Mouse (Mus musculus): ENCODE measurements around the gene Tmem52b.

Gene Tmem52b

DNA sequence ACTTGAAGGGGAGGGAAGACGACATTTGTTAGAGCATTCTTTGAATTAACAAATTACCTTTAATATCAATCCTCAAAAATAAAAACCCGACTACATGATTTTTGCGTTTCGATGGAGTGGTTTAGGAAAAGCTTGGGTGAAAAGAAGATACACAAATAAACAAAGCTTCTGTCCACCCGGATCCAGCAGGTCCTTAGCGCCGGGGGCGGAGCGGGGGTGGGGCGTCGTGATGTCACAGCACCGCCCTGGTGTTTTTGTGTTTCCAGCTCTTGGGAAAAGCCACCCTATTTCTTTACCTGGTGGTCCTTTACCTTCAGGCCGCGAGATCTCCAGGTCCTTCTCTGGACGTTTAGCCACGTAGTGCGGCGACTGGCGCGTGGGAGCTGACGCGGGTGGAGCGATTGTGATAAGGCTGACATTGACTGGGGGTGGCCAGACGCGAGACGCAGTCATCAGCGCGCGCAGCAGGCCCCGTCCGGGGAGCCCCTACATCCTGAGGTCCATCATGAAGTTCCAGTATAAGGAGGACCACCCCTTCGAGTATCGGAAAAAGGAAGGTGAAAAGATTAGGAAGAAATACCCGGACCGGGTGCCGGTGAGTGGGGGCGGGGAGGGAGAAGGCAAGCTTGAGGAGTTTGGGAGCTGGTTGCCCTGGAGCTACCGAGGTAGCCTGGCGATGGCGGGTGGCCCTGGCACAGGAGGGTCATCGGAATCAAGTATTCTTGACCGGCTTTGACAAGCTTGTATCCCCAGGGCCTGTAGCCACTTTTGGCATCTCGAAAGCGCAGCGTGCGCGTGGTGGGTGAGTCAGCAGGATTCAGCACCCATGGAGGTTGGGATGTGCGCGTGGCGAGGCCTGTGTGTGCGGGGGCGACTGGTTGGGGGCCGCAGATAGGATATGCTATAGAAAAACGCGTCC is 20.8 kb downstream of the Tmem52b start, which contains the start of gene Gabarapl1:
Gabarapl1 (plus strand) TSS at position 219 of the 919 bp plus-strand sequence.
- peak; percentile 86 to 89 for DNase-seq

DNA sequence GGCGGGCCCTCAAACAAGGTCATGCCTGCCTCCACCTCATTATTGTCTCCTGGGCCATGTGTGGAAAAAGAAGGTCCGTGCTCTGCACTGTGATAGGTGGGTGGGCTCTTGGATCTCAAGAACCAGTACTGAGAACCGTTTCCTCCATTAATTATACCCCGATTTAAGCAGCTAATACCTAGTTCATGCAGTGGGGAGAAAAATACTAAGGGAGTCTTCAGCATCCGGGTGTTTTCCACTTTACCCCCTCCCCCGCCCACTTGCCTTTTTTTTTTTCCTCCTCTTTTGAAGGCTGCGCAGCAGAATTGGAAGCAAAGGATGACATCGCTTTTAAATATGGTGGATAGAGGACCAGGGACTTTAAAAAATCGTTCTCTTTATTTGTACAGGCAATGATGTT is 21.7 kb downstream of the Tmem52b start:
- DNase-seq = peak; percentile 40 to 48

DNA sequence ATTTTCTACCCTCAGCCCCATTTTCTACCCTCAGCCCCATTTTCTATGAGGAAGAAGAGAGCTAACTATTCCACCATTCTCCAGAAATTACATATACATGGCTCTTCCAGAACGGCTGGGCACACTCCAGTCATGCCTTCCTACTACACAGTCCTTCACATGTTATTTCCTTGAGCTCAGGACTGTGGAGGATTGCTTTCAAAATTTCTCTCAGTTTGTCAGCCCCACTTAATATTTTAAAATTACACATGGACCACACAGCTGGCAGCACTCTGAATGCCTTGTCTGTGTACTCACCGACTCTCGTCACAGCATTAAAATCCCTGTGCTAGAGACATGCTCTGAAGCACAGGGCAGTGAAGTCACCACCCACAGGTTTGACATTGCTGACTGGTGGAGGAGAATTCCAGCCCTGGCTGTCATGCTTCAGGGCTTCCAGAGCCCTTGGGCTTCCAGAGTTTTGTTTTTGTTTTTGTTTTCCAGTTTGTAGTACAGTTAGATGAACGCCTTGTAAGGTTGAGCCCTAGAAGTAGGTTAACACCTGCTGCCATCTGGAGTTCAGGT is 22.4 kb downstream of the Tmem52b start:
- no peak for DNase-seq

DNA sequence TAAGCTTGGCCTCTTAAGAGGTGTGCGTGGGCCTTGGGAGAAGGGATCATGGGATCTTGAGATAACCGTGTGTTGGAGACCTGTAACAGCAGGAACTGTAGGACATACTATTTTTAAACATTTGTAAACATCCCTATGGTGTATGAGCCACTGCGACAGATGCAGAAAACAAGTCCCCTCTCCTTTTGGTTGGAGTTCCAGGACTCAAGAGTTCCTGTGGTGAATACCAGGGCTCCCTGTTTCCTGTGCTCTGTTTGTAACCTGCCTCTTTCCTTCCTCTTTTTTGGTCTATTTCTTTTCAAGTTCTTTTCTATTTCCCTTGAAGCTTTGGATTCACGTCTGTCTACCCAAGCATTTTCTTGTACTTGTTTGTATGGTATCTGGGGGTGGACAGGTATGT is 23.4 kb downstream of the Tmem52b start:
- no peak for DNase-seq

DNA sequence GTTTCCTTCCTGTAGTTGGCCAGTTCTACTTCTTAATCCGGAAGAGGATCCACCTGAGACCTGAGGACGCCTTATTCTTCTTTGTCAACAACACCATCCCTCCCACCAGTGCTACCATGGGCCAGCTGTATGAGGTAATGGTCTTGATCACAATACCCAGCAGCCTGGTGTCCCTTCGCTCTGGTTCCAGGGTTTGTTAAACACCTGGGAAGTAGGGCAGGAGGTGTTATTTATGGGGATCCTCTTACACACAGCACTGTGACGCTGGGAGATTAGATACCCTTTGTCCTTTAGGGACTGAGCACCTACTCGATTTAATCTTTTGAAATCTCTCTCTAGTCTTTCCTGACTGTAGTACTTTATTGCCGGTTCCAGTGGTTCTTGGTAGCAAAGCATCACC is 26.2 kb downstream of the Tmem52b start:
- no peak for DNase-seq

DNA sequence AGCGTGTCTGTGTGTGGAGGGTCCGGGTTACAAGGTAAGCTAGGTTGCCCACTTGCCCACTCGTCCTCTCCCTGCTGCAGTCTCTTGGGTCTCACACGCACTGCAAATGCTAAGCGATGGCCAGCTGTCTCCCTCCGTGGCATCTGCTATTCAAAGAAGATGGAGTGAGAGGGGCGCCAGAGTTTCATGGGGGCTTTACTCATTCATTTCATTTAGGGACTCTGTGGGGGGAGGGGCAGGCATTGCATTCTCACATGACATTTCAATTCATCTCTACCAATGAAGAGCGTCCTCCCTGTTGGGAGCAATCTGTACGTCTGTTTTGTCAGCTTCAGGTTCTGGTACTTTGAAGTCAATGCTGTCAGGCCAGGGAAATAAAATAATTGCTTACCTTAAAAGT is 29.6 kb downstream of the Tmem52b start:
- DNase-seq = peak in 1 of 2 experiments; percentile 31

DNA sequence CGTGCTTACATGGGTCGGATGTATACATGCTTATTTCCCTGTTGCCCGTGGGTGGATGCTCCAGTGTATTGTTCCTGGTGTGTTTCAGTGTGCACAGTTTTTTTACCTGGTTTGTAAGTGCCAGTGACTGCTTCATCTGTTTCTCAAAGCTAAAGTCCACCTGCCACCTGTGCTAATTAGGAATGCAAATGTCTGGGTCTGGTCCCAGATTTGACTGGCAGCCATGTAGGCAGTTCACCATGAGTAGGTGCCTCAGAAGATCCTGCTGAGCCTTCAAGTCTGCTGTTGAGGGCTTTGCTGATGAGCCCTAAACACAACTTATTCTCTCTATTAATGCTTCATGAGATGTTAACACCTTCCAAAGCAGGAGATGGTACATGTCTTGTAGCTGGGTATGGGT is 30.2 kb downstream of the Tmem52b start:
- DNase-seq = peak in 1 of 2 experiments; percentile 25

DNA sequence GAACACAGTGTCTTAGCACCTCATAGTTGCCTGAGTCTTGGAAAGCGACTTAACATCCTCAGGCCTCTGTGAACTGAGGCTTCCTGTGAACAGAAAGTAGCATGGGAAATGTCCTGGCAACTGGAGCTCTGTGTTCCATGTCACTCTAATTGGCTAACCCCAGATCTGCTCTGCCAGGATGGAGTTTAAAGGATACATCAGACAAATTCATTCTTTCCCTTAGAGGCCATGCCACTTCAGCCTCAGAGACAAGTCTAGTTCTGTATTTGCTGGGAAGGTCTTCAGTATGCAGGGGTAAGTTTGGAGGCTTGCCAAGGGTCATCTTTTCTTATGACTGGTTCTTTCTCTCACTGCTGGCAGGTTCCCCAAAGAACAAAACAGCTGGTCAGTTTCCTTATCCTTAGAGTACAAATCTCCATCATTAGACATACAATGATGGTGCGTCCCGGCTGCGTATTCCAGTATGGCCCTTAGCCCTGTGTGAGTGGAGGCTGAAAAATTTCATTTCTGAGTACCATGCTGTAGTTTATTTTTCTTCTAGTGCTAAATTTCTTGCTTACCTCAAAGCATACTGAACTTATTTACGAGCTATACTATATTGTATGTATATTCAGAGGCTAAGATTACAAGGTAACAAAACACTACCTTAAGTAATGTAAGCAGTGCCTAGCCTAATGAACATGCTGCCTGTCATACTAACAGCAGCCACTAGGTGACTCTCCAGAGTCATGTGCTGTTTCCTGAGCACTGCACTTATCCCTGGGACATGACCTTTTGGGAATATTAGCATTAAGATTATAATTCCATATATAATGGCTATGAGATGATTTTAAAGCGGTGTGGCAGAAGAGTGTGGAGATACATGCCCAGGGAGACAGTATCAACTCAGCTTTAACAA is 31.6 kb downstream of the Tmem52b start:
- DNase-seq = peak; percentile 69 to 85

DNA sequence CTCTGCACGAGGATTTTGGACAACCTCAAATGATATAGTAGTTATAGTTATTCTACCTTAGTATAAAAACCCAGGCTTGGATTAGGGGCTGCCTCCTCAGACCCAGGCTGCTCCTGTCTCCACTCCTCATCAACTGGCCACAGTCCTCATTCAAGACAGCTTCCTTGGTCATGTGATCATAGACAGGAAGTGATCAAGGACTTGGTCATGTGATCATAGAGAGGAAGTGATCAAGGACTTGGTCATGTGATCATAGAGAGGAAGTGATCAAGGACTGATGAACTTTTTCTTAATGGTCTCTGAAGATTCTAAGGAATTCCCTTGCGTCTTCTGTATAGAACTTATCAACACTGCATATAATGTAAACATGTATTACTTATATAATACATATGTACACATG is 34.9 kb downstream of the Tmem52b start:
- no peak for DNase-seq

DNA sequence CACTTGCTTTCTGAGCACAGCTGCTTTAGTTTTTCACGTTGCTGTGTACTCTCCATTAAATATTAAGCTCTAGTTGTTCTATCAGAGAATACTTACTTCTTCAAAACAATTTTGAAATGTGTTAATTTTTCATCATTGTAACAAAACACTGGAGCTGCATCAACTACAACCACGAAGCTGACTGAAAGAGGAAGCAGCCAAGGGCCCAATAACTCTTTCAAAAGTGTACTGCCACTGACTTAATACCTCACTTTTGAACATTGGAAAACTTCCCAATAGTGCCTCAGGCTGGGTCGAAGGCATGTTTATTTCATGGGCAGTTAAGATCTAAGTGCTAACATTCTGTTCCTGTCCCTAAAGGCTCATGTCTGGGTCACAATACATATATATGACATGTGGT is 35.7 kb downstream of the Tmem52b start:
- DNase-seq = no peak

DNA sequence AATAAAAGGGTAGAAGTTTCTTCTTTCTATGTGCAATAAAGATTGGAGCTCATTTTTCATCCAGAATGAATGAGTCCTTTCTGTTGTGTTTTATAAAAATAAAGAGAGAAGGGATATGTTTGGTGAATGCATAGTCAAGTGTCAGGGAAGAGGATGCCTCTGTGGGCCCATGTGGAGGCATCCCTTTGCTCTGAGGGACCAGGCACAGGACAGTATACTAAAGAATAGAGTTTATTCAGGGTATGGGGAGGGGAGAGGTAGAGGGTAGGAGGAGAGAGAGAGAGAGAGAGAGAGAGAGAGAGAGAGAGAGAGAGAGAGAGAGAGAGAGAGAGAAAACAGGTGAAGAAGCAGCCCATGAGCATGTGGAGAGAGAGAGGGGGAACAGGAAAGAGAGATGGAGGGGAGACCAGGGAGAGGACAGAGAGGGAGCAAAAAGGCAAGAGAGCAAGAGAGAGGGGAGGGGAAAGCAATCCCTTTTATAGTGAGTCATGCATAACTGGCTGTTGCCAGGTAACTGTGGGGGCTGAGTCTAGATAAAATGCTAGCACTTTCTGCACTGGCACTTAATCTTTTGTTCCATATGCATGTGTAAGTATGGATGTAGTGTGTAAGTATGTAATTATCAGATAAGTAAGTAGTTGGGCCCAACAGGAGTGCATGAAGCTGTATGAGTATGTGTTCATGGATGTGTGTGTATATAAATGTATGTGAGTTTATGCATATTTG is 45.1 kb downstream of the Tmem52b start:
- no peak for DNase-seq

DNA sequence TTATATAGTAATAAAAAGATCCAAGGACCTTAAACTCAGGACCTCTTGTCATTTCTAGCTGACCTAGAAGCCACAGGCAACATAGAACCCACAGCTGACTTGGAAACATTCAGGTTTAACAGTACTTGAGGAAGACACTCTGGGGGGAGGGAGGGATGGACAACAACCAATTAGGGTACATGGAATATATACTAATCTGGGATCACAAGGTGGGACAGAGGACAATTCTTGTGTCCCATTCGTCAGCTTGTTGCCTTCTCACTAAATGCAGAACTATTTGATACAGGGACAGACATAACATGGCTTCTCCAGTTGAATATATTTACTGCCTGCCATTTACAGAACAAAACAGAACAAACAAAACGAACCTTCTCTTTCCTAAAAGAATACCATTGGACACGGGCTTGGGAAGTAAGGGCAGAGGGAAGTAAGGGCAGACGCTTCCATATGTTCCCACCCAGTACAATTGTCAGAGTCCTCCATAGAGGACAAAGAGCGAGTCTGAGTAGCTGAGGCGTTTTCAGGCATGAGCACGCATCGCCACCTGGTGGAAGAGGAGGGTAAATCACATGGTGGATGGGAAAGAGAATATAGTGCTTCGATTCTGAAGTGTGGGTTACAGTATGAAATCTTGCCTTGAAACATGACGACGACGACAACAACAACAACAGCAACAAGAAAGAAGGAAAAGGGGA is 46.7 kb downstream of the Tmem52b start:
- peak; percentile 67 to 82 for DNase-seq

DNA sequence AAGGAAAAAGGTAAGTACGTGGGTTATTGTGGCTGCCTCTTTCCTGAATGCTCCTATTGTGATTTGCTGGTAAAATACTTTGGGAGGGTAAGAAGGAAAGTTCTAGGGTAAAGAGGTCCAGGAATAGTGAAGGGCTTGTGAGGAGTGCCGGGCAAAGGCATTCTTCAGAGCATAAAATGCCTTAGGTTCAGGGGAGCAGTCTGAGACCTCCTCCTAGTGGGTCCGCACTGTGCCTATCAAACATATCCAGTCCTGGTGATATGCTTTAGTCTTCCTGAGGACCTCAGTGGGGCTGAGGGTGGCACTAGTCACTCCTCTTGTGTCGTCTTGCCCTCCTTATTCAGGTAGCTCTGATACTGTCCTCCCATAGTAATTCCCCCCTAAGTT is 47.3 kb downstream of the Tmem52b start:
- DNase-seq = no peak

DNA sequence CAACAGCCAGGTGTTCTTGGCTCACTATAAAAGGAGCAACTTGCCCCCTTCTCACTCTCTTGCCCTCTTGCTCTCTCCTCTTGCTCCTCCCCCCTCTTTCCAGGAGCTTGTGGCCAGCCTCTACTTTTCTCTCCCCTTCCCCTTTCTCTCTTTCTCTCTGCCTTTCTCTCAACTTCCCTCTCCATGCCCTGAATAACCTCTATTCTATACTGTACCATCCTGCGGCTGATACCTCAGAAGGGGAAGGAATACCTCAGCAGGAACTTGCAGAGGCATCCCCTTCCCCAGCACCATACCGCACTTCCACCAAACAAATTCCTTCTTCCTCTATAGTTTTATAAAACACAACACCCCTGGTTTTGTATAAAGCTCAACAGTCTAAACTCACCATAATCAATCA is 52.9 kb downstream of the Tmem52b start:
- no peak for DNase-seq
